ENCODE assay signal across 20 mouse cellular contexts in the genomic region with DNA sequence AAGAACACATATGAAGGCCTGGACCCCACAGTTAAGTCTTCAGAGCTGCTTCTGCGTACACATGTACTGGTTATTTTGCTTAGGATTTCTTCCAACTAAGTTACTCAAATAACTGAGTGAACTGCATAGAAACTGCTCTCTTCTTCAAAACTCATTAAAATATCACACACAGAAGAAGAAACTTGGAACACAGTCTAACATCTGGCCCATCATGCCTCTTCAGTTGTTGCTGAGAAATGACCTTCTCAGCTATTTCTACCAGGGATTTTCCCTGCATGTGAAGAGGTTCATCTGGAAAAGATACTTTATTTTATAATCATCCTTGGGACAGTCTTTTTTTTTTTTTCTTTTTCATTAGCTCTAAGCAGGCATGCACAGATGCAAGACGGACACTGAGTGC.
"Had no signal": no experiment of that assay in that cellular context is flagged by ENCODE, and none has a peak within 500 bp of the region (broad histone marks: within the 10 kb centered on the region; RNA-seq: fewer than 3 reads in every experiment).

No protein-coding gene starts in this region.

- H3K36me3 ChIP-seq: liver, embryonic 12.5 days; lung, embryonic 15.5 days; midbrain, embryonic 12.5 days; neural tube, embryonic 13.5 days; neural tube, embryonic 15.5 days; stomach, embryonic 15.5 days had no signal

- H3K4me2 ChIP-seq: liver, embryonic 12.5 days; lung, embryonic 15.5 days; midbrain, embryonic 12.5 days; neural tube, embryonic 13.5 days; neural tube, embryonic 15.5 days; stomach, embryonic 15.5 days had no signal

- H3K27me3 ChIP-seq: liver, embryonic 12.5 days; lung, embryonic 15.5 days; midbrain, embryonic 12.5 days; neural tube, embryonic 13.5 days; neural tube, embryonic 15.5 days; stomach, embryonic 15.5 days had no signal

- H3K9ac ChIP-seq: liver, embryonic 12.5 days; liver, embryonic 14.5 days; lung, embryonic 15.5 days; midbrain, embryonic 12.5 days; neural tube, embryonic 13.5 days; neural tube, embryonic 15.5 days; stomach, embryonic 15.5 days had no signal

- DNase-seq: lung, adult 18-20 months; lung, postnatal 4 days; midbrain, embryonic 14.5 days; retina, postnatal 1 day; right cerebral cortex, adult 18-20 months; right cerebral cortex, postnatal 25 days; right cerebral cortex, postnatal 4 days; thymus, adult 2 months; thymus, postnatal 25 days; thymus, postnatal 4 days had no signal

- H3K4me1 ChIP-seq: liver, embryonic 12.5 days; midbrain, embryonic 12.5 days; neural tube, embryonic 13.5 days; neural tube, embryonic 15.5 days; stomach, embryonic 15.5 days had no signal

- ATAC-seq: liver, embryonic 12.5 days; midbrain, embryonic 16.5 days had no signal

- H3K9me3 ChIP-seq: liver, embryonic 12.5 days; lung, embryonic 15.5 days; midbrain, embryonic 12.5 days; neural tube, embryonic 13.5 days; neural tube, embryonic 15.5 days; stomach, embryonic 15.5 days had no signal

- H3K4me3 ChIP-seq: liver, embryonic 12.5 days; lung, embryonic 15.5 days; midbrain, embryonic 12.5 days; myocyte; neural tube, embryonic 13.5 days; neural tube, embryonic 15.5 days; stomach, embryonic 15.5 days had no signal

- H3K27ac ChIP-seq: liver, embryonic 12.5 days; liver, embryonic 14.5 days; lung, embryonic 15.5 days; midbrain, embryonic 12.5 days; neural tube, embryonic 13.5 days; neural tube, embryonic 15.5 days; stomach, embryonic 15.5 days; stomach, postnatal 0 days had no signal
